Mouse (Mus musculus) limb, embryonic 13.5 days (tissue): ENCODE data around the gene Zmynd8. TPM values are rescaled to one million over a fixed set of nuclear protein-coding genes. Genes with fewer than 3 reads are reported as not detected.
A peak's percentile ranks its signal among the peaks of the same experiment; 100 is the strongest.

Experiments used
- ATAC-seq: fragments of 200-750 bp; cut with Nextera tagmentation; 2 replicates; pipeline ENCODE4 v1.8.0; 2017; ENCODE audit warnings: low read depth, moderate number of reproducible peaks, moderate TSS enrichment; ENCODE audit not compliant: low FRiP score
- H3K27ac ChIP-seq: fragments of 300-500 bp; sonication (generic); 2 replicates; pipeline ENCODE4 v1.5.1; 2015; ENCODE audit warnings: inconsistent platforms, mild to moderate bottlenecking, moderate library complexity
- H3K27me3 ChIP-seq: fragments of 300-500 bp; sonication (generic); 2 replicates; pipeline ENCODE4 v1.6.1; 2015; ENCODE audit warnings: mild to moderate bottlenecking, inconsistent platforms
- H3K36me3 ChIP-seq: fragments of 300-500 bp; sonication (generic); 2 replicates; pipeline ENCODE4 v1.6.1; 2015; ENCODE audit warnings: inconsistent platforms, mild to moderate bottlenecking, moderate library complexity
- H3K4me1 ChIP-seq: fragments of 300-500 bp; sonication (generic); 2 replicates; pipeline ENCODE4 v1.6.1; 2015; ENCODE audit warnings: inconsistent platforms
- H3K4me2 ChIP-seq: fragments of 300-500 bp; sonication (generic); replicated peaks from 2 replicates; pipeline ENCODE4 v1.6.1; 2015; ENCODE audit warnings: inconsistent platforms, mild to moderate bottlenecking, moderate library complexity
- H3K4me3 ChIP-seq: fragments of 300-500 bp; sonication (generic); 2 replicates; pipeline ENCODE4 v1.5.1; 2015; ENCODE audit warnings: moderate library complexity, mild to moderate bottlenecking, inconsistent platforms
- H3K9ac ChIP-seq: fragments of 300-500 bp; sonication (generic); 2 replicates; pipeline ENCODE4 v1.6.1; 2015; ENCODE audit warnings: mild to moderate bottlenecking, inconsistent platforms
- H3K9me3 ChIP-seq: fragments of 300-500 bp; sonication (generic); 2 replicates; pipeline ENCODE4 v1.6.1; 2016; ENCODE audit warnings: inconsistent platforms
- WGBS: fragments of 180-500 bp; shearing (Covaris S2); methylation state at CpG from one replicate; pipeline ENCODE4 v1.1.7; 2015; 5-methylcytosine and 5-hydroxymethylcytosine counted together
- polyA plus RNA-seq: library from polyadenylated mRNA; unstranded; fragments of >200 nt; fragmentation: Nextera tagmentation; extraction: Ambion mirVana; gene quantifications from 2 replicates; pipeline ENCODE4 v1.2.1, GENCODE M21; 2015

Gene Zmynd8
- polyA plus RNA-seq, 1 experiment from 2014 or later = 65.7 TPM

GRCm38 (mm10) chr2:165852896-165853633, 45.8 kb downstream of the Zmynd8 start:
- peaks cover 81% of the 10 kb centered on the region for H3K4me1 ChIP-seq
- H3K27me3 ChIP-seq = no peaks in the 10 kb centered on the region
- H3K4me3 ChIP-seq = no peak overlapping the region
- 86% methylated on average over 9 of the region's 9 CpGs for WGBS
- peaks cover 39% of the 10 kb centered on the region for H3K36me3 ChIP-seq
- H3K27ac ChIP-seq = 0 out of 2 replicates have a peak overlapping the region, but pooled peaks have one; percentile 22
- H3K9ac ChIP-seq = no peak overlapping the region
- H3K9me3 ChIP-seq = no peaks in the 10 kb centered on the region
- H3K4me2 ChIP-seq = no peak overlapping the region
- no peak for ATAC-seq

GRCm38 (mm10) chr2:165852453-165852852, 46.4 kb downstream of the Zmynd8 start:
- no peak overlapping the region for H3K4me2 ChIP-seq
- 85% methylated on average over 11 of the region's 11 CpGs for WGBS
- H3K36me3 ChIP-seq = peaks cover 41% of the 10 kb centered on the region
- H3K27ac ChIP-seq = no peak overlapping the region
- H3K9me3 ChIP-seq = no peaks in the 10 kb centered on the region
- H3K4me1 ChIP-seq = peaks cover 75% of the 10 kb centered on the region
- no peak for ATAC-seq
- no peaks in the 10 kb centered on the region for H3K27me3 ChIP-seq
- H3K4me3 ChIP-seq = no peak overlapping the region
- no peak overlapping the region for H3K9ac ChIP-seq

DNA sequence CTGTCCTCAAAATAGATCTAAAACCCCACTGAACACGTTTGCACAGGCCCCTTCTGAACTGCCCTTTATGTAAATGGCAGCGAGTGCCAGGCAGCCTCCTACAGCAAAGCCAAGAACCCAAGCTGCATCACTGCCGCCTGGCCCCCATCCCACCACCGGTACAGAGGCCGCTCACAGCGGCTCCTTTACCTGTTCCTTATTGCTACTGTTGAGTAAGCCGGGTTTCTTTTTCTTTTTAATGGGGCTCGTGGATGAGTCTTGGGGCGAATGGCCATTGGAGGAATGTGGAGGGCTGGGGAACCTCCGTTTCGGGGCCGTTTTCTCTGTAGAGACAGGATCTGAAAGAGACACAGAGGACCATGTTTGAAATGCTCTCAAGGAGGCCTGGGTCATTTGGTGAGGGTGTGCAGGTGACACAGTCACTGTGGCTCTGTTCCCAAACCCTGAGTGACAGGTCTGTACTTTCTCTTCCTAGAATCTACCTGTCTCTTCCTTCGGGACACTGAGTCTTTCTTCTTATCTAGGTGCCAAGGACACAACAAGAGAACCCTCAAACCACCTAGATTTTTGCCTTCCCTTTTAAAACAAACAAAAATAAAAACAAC, 46.9 kb downstream of the Zmynd8 start:
- Histone ChIP-seq H3K4me1 (peaks cover 69% of the 10 kb centered on the region), H3K36me3 (peaks cover 45% of the 10 kb centered on the region), H3K27ac (peak overlapping the region; percentile 61; the same call in 1 of the 2 replicates)

DNA sequence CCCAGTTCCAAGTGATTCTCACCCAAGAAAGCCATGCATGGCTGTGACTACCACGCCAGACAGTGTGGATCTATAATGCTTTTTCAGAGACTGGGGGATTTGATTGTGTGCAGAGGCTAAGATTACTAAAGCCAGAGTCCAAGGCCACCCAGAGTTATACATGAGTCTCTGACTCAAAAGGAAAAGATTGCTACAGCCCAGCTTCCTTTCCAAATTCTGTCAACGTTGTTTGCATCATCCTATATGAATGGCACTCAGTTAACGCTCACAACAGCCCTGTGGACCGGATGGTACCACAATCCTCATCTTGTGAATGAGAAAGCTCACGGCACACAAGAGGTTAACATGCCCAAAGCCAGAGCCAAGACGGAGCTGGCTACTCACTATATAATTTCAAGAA, 48.0 kb downstream of the Zmynd8 start:
- 69% methylated on average over 6 of the region's 6 CpGs for WGBS
- Histone ChIP-seq H3K9ac (peak overlapping the region; percentile 19; the same call in 1 of the 2 replicates), H3K27me3 (no peaks in the 10 kb centered on the region)

More for the DNA sequence above, 46.9 kb downstream of the Zmynd8 start:
- Histone ChIP-seq H3K4me3 (no peak overlapping the region), H3K9me3 (no peaks in the 10 kb centered on the region), H3K4me2 (no peak overlapping the region), H3K9ac (no peak overlapping the region), H3K27me3 (no peaks in the 10 kb centered on the region)
- no peak for ATAC-seq
- WGBS = 85% methylated on average over 13 of the region's 13 CpGs

GRCm38 (mm10) chr2:165849129-165849528, 49.7 kb downstream of the Zmynd8 start:
- no peaks in the 10 kb centered on the region for H3K9me3 ChIP-seq
- no peak for ATAC-seq
- H3K9ac ChIP-seq = no peak overlapping the region
- no peak overlapping the region for H3K4me2 ChIP-seq
- H3K27me3 ChIP-seq = no peaks in the 10 kb centered on the region
- peaks cover 45% of the 10 kb centered on the region for H3K4me1 ChIP-seq
- 54% methylated on average over 5 of the region's 5 CpGs for WGBS
- H3K36me3 ChIP-seq = peaks cover 71% of the 10 kb centered on the region
- no peak overlapping the region for H3K4me3 ChIP-seq
- no peak overlapping the region for H3K27ac ChIP-seq

More for the DNA sequence above, 48.0 kb downstream of the Zmynd8 start:
- Histone ChIP-seq H3K4me3 (no peak overlapping the region), H3K9me3 (no peaks in the 10 kb centered on the region), H3K27ac (peak overlapping the region; percentile 61; the same call in 1 of the 2 replicates), H3K4me2 (no peak overlapping the region), H3K36me3 (peaks cover 56% of the 10 kb centered on the region), H3K4me1 (peaks cover 59% of the 10 kb centered on the region)
- no peak for ATAC-seq

- 85% methylated on average over 8 of the region's 8 CpGs for WGBS
- ATAC-seq = no peak
- Histone ChIP-seq H3K36me3 (peaks cover 88% of the 10 kb centered on the region), H3K4me1 (peaks cover 30% of the 10 kb centered on the region), H3K9ac (no peak overlapping the region), H3K27ac (no peak overlapping the region), H3K27me3 (no peaks in the 10 kb centered on the region), H3K4me2 (no peak overlapping the region), H3K4me3 (no peak overlapping the region), H3K9me3 (no peaks in the 10 kb centered on the region)
Observed at GRCm38 (mm10) chr2:165846787-165847186, 52.0 kb downstream of the Zmynd8 start.

DNA sequence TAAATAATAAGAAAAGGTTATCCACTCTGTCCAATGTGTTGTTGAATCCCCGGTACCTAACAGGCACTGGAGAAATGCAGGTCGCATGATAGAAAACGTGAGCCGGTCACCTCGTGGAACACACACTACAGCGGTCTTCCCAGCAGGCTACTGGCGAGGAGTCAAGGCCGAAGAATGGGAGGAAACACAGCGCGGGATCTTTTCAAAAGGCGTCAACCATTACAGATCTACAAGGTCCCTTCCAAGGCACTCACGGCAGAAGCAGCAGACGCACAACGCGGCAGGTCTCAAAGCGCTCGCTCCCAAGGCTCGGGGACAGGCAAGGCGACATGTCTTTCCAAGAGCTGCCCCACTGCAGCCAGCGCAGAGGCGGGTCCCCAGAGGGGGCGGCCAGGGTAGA, 53.3 kb downstream of the Zmynd8 start:
- Histone ChIP-seq H3K9ac (no peak overlapping the region), H3K4me2 (no peak overlapping the region), H3K27ac (no peak overlapping the region), H3K9me3 (no peaks in the 10 kb centered on the region), H3K36me3 (peaks cover 88% of the 10 kb centered on the region), H3K27me3 (no peaks in the 10 kb centered on the region), H3K4me1 (peaks cover 21% of the 10 kb centered on the region), H3K4me3 (no peak overlapping the region)
- 93% methylated on average over 22 of the region's 22 CpGs for WGBS
- ATAC-seq = no peak

DNA sequence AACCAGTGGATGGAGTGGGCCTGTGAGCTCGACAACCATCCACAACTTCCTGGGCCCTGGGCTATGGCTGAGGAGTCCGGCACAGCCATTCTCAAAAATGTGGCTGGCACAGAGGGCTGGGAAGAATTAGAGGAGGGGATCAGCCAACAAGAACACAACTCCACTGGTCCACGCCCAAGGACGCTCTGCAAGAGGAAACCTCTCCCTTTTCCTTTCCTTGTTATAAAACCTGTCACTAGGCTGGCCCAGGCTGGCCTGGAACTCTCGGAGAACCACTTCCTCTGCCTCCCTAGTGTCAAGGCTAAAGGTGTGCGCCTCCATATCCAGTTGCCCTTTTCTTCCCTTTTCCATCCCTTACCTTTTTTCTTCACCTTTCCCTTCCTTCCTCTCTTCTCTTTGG, 55.5 kb downstream of the Zmynd8 start:
- Histone ChIP-seq H3K36me3 (peaks cover 91% of the 10 kb centered on the region), H3K9ac (no peak overlapping the region), H3K4me1 (peaks cover 9% of the 10 kb centered on the region), H3K27me3 (no peaks in the 10 kb centered on the region), H3K4me3 (no peak overlapping the region), H3K4me2 (no peak overlapping the region), H3K9me3 (no peaks in the 10 kb centered on the region), H3K27ac (no peak overlapping the region)
- 95% methylated on average over 6 of the region's 6 CpGs for WGBS
- no peak; the same call in 1 of the 2 replicates for ATAC-seq

- Histone ChIP-seq H3K27ac (no peak overlapping the region), H3K4me2 (no peak overlapping the region)
- 96% methylated on average over 10 of the region's 10 CpGs for WGBS
Observed at GRCm38 (mm10) chr2:165842241-165842640, 56.6 kb downstream of the Zmynd8 start.

GRCm38 (mm10) chr2:165841805-165842204, 57.0 kb downstream of the Zmynd8 start:
- H3K4me1 ChIP-seq = 0 out of 2 replicates have a peak, but pooled peaks cover 6% of the 10 kb centered on the region
- no peaks in the 10 kb centered on the region for H3K9me3 ChIP-seq
- WGBS = 85% methylated on average over 6 of the region's 6 CpGs
- H3K4me3 ChIP-seq = no peak overlapping the region
- peaks cover 98% of the 10 kb centered on the region for H3K36me3 ChIP-seq
- no peak for ATAC-seq
- no peak overlapping the region for H3K9ac ChIP-seq
- no peak overlapping the region for H3K27ac ChIP-seq
- no peak overlapping the region for H3K4me2 ChIP-seq
- H3K27me3 ChIP-seq = no peaks in the 10 kb centered on the region

More at GRCm38 (mm10) chr2:165842241-165842640, 56.6 kb downstream of the Zmynd8 start:
- no peaks in the 10 kb centered on the region for H3K27me3 ChIP-seq
- H3K36me3 ChIP-seq = peaks cover 98% of the 10 kb centered on the region
- ATAC-seq = no peak
- no peak overlapping the region for H3K9ac ChIP-seq
- H3K9me3 ChIP-seq = no peaks in the 10 kb centered on the region
- no peak overlapping the region for H3K4me3 ChIP-seq
- 0 out of 2 replicates have a peak, but pooled peaks cover 6% of the 10 kb centered on the region for H3K4me1 ChIP-seq

DNA sequence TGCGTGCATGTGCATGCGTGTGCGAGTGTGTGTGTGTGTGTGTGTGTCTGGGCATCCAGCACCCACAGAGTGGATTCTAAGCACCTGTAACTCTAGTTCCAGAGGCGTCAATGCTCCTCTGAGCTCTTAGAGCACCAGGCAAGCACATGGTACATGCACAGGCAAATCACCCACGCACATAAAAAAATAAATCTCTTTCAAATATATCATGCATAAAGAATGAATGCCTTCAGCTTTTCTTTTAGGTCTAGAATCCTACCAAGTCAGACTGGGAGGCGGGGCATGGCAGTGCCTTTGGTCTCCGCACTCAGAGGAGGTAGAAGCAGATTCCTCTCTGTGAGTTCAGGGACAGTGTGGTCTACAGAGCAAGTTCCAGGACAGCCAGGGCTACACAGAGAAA, 58.0 kb downstream of the Zmynd8 start:
- H3K4me2 ChIP-seq = no peak overlapping the region
- 88% methylated on average over 7 of the region's 7 CpGs for WGBS
- no peak overlapping the region for H3K4me3 ChIP-seq
- no peak overlapping the region for H3K9ac ChIP-seq
- no peaks in the 10 kb centered on the region for H3K9me3 ChIP-seq
- no peak for ATAC-seq
- H3K27ac ChIP-seq = no peak overlapping the region
- no peaks in the 10 kb centered on the region for H3K27me3 ChIP-seq
- H3K4me1 ChIP-seq = 0 out of 2 replicates have a peak, but pooled peaks cover 6% of the 10 kb centered on the region
- peaks cover 97% of the 10 kb centered on the region for H3K36me3 ChIP-seq

DNA sequence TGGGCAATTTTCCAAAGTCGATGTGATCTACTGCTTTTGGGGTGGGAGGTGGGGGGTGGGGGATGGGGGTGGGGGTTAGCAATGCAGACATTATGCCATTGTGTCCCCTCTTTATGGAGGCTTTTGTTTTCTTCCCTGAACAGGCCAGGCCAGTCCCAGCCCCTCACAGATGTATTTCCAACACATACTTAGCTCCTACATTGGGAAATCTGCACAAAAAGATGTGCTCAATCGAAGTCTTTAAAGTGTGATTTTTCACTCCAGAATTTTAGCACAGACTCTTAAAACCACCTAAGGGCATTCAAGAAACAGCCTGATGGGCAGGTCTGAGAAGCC, 59.5 kb downstream of the Zmynd8 start:
- peaks cover 97% of the 10 kb centered on the region for H3K36me3 ChIP-seq

More for the DNA sequence above, 59.5 kb downstream of the Zmynd8 start:
- 69% methylated on average over 2 of the region's 2 CpGs for WGBS
- Histone ChIP-seq H3K9me3 (no peaks in the 10 kb centered on the region), H3K27me3 (no peaks in the 10 kb centered on the region), H3K9ac (no peak overlapping the region), H3K4me2 (no peak overlapping the region), H3K4me1 (0 out of 2 replicates have a peak, but pooled peaks cover 6% of the 10 kb centered on the region), H3K4me3 (no peak overlapping the region), H3K27ac (no peak overlapping the region; the same call in 1 of the 2 replicates)
- no peak for ATAC-seq
